27 mouse cellular contexts compared by ENCODE assay signal in the genomic region with DNA sequence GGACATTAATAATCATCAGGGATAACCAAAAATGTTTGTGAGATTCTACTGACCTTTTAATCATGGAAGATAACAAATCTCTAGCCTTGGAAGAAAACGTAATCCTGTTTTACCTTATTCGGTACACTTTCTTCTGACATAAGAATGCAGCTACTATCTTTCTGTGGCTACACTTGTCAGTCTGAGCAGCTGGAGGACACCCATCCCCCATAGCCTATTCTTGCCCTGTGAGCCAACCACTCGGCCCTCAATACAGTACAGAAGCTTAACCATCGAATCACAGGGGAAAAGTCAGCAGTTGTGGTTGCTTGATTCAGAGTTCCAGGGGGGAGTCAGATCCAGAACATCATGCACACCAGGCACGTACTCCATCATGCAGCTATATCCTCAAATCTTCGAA.
"Had no signal": no experiment of that assay in that cellular context is flagged by ENCODE, and none has a peak within 500 bp of the region (broad histone marks: within the 10 kb centered on the region; RNA-seq: fewer than 3 reads in every experiment).

No protein-coding gene starts in this region.

- H3K4me1 ChIP-seq: embryonic facial prominence, embryonic 13.5 days; embryonic facial prominence, embryonic 15.5 days had no signal

- H3K9me3 ChIP-seq: embryonic facial prominence, embryonic 10.5 days; embryonic facial prominence, embryonic 12.5 days; embryonic facial prominence, embryonic 13.5 days; embryonic facial prominence, embryonic 15.5 days; forebrain, embryonic 10.5 days; forebrain, embryonic 12.5 days; forebrain, embryonic 13.5 days; forebrain, embryonic 15.5 days had no signal

- H3K27me3 ChIP-seq: embryonic facial prominence, embryonic 12.5 days; embryonic facial prominence, embryonic 13.5 days; embryonic facial prominence, embryonic 15.5 days; forebrain, embryonic 12.5 days; forebrain, embryonic 13.5 days; forebrain, embryonic 15.5 days had no signal

- H3K4me3 ChIP-seq: embryonic facial prominence, embryonic 10.5 days; embryonic facial prominence, embryonic 12.5 days; embryonic facial prominence, embryonic 13.5 days; embryonic facial prominence, embryonic 15.5 days; erythroblast, embryonic 14.5 days; forebrain, embryonic 10.5 days; forebrain, embryonic 12.5 days; forebrain, embryonic 13.5 days; forebrain, embryonic 15.5 days; gastrocnemius, adult 2 months; heart, adult 2 months had no signal

- H3K9ac ChIP-seq: embryonic facial prominence, embryonic 12.5 days; embryonic facial prominence, embryonic 13.5 days; embryonic facial prominence, embryonic 15.5 days; forebrain, embryonic 12.5 days; forebrain, embryonic 13.5 days; forebrain, embryonic 15.5 days; forebrain, postnatal 0 days had no signal

- H3K4me2 ChIP-seq: embryonic facial prominence, embryonic 12.5 days; embryonic facial prominence, embryonic 13.5 days; embryonic facial prominence, embryonic 15.5 days; forebrain, embryonic 12.5 days; forebrain, embryonic 13.5 days; forebrain, embryonic 15.5 days had no signal

- H3K36me3 ChIP-seq: embryonic facial prominence, embryonic 10.5 days; embryonic facial prominence, embryonic 12.5 days; embryonic facial prominence, embryonic 13.5 days; embryonic facial prominence, embryonic 15.5 days; forebrain, embryonic 10.5 days; forebrain, embryonic 12.5 days; forebrain, embryonic 15.5 days had no signal

- ATAC-seq: forebrain, embryonic 13.5 days; forebrain, embryonic 14.5 days; forebrain, embryonic 15.5 days; forebrain, embryonic 16.5 days; forebrain, postnatal 0 days had no signal

- DNase-seq: cerebellum, adult 9-10 months; cerebellum, adult 9-11 months; cerebellum, postnatal 10 days; cerebellum, postnatal 14 days; cerebellum, postnatal 25 days; cerebellum, postnatal 36 days; embryo, embryonic 11 days; forebrain, postnatal 0 days; gastrocnemius, adult 2 months; gastrocnemius, postnatal 10 days; gastrocnemius, postnatal 14 days; gastrocnemius, postnatal 25 days; gastrocnemius, postnatal 36 days; heart, adult 11 months; heart, adult 18-20 months; heart, adult 2 months had no signal

- H3K27ac ChIP-seq: embryonic facial prominence, embryonic 10.5 days; embryonic facial prominence, embryonic 12.5 days; embryonic facial prominence, embryonic 13.5 days; embryonic facial prominence, embryonic 15.5 days; forebrain, embryonic 10.5 days; forebrain, embryonic 12.5 days; forebrain, embryonic 13.5 days; forebrain, embryonic 15.5 days; gastrocnemius, adult 2 months; heart, adult 2 months had no signal
